Mouse (Mus musculus): ENCODE measurements around the gene Tac4.

Tac4 gene

DNA sequence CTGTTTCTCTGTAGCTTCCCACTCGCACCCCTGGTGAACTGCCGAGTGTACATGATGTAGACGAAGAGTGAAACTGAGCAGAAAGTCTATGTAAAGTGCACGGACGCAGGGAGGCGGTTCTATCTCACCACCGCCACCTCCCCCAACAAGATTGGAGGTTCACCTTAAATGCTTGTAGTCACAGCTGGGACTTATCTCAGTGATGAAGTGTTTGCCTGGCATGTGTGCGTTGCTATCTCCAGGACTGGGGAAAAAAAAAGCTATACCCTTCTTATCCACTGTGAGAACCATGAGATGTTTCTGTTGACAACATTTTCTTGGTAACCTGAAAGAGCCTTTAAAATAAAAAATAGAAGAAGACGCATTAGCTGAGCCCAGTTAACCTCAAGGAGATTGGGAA, 56.8 kb downstream of the Tac4 start:
- DNase-seq: no peak
